Mouse (Mus musculus) urinary bladder, adult 18-20 months (tissue): ENCODE data around the gene Rrn3.
"Not testable (repeated sequence)": the region's sequence is repeated elsewhere in the genome, so short reads cannot be mapped to it uniquely, and the experiment has no call there.

Source experiments
- DNase-seq, 2 experiments: peaks; one replicate each; pipeline ENCODE4 v3.0.0; 2022; ENCODE audit warnings: low spot score in 2 of 2, mixed read lengths in 2 of 2

Gene Rrn3

DNA sequence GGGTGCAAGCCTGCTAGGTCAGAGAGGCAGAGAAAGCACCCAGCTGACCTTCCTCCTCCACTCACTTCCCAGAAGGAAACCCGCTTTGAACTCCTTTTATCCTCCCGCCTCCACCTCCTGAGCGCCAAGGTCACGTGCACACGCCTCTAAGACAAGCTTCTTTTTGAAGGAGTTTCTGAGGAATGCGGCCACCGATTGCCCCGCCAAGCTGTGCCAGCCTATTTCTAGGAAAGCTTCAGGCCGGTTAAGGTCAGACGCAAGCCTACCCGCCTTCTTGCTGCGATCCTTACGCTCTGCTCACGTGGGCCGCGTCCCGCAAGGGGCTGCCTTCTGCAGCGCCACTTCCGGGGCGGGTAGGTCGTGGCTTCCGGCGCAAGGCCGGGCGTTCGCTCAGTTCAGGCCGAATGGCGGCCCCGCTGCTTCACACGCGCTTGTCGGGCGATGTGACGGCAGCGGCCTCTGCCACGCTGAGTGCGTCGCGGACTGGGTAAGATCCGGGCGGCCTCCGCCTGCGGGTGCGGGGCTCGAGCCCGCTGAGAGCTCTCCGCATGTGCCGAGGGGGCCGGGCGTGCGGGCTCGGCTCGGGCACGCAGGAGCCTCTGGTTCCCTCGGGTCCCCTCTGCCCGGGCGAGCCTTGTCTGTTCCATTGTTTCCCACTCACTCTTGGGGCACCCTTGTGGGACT lies at the start of gene Rrn3:
Gene Rrn3, plus strand, starts transcription at position 356 of the 684 bp plus-strand sequence.
- peak; percentile 80 to 85 for DNase-seq

GRCm38 (mm10) chr16:13732786-13733185 lies 47.7 kb upstream of the Rrn3 start:
- no peak for DNase-seq

- peak; percentile 56 to 74 for DNase-seq
Observed at GRCm38 (mm10) chr16:13733518-13734137, 46.9 kb upstream of the Rrn3 start.

- DNase-seq, result no peak
Observed at GRCm38 (mm10) chr16:13735977-13736376, 44.5 kb upstream of the Rrn3 start.

GRCm38 (mm10) chr16:13739044-13739443 lies 41.5 kb upstream of the Rrn3 start:
- not testable (repeated sequence) for DNase-seq

DNA sequence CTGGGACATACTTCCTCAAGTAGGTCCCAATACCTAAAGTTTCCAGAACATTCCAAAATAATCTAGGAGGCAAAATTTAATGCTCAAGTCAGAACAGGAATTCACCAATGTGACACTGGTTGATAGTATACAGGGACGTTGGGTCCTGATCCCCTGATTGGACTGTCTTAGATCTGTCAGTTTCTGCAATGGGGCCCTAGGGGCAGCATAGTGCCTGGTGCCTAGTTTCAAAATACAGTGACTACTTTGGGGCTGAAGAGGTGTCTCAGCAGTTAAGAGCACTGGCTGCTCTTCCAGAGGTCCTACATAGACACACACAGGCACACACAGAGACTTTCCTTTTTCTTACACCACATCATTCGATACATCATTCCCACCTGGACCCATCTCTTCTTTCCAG lies 39.7 kb upstream of the Rrn3 start:
- no peak for DNase-seq

- DNase-seq, result no peak
Observed at GRCm38 (mm10) chr16:13747708-13748107, 32.8 kb upstream of the Rrn3 start.

DNA sequence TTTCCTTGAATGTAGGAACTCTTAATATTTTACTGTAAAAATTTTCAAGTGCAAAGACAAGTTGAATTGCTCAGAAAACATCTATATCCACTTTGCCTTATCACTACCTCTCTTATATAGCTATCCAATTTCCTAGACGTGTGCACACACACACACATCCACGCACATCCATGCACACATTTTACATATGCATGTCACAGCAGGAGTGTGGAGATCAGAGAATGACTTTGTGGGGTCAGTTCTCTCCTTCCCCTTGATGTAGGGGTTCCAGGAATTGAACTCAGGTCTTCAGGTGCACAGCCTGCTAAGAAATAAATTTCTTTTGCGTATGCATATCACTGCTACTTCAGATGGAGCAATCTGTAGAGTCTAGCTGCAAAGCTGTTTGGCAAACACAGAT lies 32.4 kb upstream of the Rrn3 start:
- DNase-seq, result no peak

GRCm38 (mm10) chr16:13748813-13749212 lies 31.7 kb upstream of the Rrn3 start:
- not testable (repeated sequence) for DNase-seq

- no peak for DNase-seq
Observed at GRCm38 (mm10) chr16:13749306-13749705, 31.2 kb upstream of the Rrn3 start.

- no peak for DNase-seq
Observed at GRCm38 (mm10) chr16:13749981-13750380, 30.5 kb upstream of the Rrn3 start.

DNA sequence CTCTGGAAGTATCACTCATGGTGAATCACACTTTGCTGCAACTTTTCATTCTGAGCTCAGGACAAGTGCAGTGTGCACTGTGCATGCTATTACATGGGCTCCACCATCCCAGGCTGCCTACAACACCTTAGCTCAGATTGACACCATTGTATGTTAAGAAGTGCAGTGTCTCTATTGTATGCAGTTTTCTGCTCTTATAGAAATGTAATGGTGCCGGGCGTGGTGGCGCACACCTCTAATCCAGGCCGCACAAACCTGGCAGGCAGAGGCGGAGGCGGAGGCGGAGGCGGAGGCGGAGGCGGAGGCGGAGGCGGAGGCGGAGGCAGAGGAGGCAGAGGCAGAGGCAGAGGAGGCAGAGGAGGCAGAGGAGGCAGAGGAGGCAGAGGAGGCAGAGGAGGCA lies 29.9 kb upstream of the Rrn3 start:
- no peak for DNase-seq

DNA sequence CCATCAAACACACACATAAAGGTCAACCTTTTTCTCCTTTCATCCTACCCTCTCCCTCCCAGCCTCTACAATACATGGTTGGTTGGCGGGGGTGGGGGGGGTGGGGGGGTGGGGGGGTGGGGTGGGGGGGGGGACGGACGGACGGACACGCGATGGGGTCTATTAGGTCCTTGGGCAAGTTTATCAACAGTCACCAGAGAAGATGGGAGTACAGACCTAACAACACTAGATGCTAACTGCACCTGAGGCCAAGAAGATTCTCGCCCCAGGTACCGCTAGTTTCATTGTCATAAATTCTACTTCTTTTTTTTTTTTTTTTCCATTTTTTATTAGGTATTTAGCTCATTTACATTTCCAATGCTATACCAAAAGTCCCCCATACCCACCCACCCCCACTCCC lies 26.5 kb upstream of the Rrn3 start:
- DNase-seq, result no peak

DNA sequence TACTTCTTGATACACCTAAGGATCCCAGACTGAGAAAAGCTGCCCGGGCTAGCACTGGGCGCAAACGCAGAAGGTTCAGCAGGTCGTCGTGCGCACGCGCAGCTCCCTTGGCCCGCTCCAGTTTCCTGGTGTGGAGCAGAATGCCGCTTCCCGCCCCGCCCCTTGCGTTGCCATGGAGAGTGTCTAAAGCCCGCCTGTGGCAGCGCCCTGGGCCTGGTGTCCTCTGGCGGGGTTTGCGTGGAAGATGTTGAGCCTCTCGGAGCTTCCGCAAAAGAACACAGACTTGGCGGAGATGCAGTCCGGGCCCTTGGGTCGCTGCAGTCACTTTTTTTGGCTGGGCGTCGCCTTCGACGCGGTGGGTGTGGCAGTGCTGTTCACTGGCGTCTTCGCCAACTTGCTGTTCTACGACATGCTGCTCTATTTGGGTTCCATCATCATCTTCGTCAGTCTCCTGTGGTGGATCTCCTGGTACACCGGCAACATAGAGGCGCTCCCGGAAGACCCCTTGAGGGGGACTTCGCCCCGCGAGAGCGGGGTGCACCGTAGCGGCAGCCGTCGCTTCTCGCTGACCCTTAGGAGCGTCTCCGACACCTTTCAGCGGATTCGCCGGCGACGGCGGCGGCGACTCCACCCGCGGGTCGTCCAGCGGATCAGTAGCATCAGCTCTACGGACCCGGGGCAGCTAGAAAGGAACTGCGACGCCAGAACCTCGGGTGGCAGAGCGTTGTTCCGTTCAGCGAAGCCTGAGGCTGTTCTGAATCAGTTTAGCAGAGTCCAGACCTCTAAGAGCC lies 25.9 kb upstream of the Rrn3 start:
- peak; percentile 93 for DNase-seq

DNA sequence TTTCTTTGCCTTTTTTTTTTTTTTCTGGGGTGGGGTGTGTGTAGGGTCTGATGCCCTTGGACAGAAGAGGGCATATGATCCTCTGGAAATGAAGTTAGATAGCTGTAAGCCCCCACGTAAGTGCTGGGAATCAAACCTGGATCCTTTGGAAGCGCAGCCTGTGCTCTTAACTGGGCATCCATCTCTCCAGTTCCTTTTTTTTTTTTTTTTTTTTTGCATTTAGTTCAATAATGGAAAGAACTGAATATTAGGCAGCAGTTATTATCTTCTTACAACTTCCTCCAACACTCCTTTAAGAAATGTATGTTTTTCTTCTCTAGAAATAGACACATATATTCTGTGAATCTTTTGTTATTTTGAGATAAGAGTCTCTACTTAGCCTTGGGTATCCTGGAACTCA lies 22.7 kb upstream of the Rrn3 start:
- no peak for DNase-seq

- DNase-seq, result not testable (repeated sequence)
Observed at GRCm38 (mm10) chr16:13762807-13763206, 17.7 kb upstream of the Rrn3 start.

DNA sequence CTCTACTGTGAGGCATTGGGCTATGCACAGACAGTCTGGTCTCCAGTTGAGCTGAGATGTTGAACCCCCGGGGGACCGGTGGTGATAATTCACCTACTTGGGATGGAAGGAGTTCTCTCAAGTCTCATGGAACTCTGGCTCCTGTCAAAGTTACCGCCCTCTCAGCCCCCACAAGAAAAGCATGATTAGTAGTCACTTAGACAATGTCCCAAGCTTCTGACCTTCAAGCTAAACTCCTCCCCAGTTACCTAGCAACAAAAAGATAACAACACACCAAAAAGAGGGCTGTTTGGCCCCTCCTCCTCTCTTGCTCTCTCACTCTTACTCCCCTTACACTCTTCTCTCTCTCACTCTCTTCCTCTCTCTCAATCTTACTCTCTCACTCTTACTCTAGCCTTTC lies 16.0 kb upstream of the Rrn3 start:
- no peak for DNase-seq

GRCm38 (mm10) chr16:13766367-13766766 lies 14.1 kb upstream of the Rrn3 start:
- DNase-seq, result no peak

DNA sequence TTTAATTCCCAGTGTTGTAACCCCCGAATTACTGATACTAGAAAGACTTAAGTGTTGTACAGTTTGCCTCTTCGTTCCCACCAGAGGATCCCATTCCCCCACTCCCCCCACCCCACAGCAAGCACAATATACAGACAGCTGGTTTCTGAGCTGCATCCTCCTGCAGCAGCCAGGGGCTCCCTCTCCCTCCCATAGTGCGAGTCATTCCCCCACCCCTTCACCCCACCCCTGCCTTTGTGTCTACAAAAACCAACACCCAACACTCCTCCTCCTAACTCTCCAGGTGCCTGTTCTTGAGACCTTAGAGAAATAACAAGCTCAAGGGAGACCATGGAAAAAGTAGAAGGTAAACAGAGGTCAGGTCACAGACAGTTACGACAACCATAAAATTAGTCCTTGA lies 8.9 kb upstream of the Rrn3 start:
- not testable (repeated sequence) for DNase-seq

- not testable (repeated sequence) for DNase-seq
Observed at GRCm38 (mm10) chr16:13772051-13772450, 8.5 kb upstream of the Rrn3 start.

GRCm38 (mm10) chr16:13774011-13774410 lies 6.5 kb upstream of the Rrn3 start:
- DNase-seq, result not testable (repeated sequence)

DNA sequence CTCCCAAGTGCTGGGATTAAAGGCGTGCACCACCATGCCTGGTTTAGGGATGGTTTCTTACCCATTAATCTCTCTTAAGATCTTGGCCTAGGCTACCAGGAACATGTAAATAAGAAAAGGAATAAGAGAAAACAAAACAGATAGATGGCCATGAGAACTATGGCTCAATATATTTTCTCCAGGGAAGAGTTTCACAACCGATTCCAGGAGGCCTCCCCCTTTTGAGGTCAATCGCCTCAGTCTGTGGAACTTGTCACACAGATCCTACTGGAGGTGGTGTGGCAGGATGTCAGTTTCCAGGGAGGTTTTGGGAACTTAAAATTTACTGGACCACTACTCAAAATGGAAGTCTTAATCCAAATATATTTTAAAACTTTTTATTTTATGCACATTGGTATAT lies 5.9 kb upstream of the Rrn3 start:
- not testable (repeated sequence) for DNase-seq

GRCm38 (mm10) chr16:13781216-13781615 lies 708 bp downstream of the Rrn3 start:
- DNase-seq, result no peak
